Mouse (Mus musculus) natural killer cell, adult 2 months (primary cell): Measurements from ENCODE around the gene Myo16.

Experiments used
- DNase-seq, 2 experiments: peaks; one replicate each; pipeline ENCODE4 v3.0.0; 2022; ENCODE audit warnings: low spot score in 2 of 2

Myo16 gene

GRCm38 (mm10) chr8:10175976-10176375, 22.3 kb downstream of the Myo16 start:
- no peak for DNase-seq

GRCm38 (mm10) chr8:10177131-10177530, 23.4 kb downstream of the Myo16 start:
- no peak for DNase-seq

DNA sequence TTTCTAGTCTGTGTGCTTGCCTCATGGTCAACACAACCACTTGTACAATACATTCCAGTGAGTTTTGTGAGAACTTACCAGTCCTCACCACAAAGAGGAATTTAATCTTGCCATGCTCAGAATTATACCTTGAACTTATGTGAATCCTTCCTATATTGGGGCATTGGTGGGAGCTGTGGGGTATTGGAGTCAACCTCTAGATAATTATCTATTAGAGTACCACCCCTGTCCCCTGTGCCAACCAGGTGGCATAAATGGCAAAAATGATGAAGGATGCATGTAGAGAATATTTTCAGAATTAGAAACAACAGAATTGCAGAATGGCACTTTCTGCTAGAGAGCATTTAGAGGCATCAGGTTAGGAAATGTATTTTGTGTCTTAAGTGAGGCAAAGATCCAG, 25.3 kb downstream of the Myo16 start:
- DNase-seq, result no peak

DNA sequence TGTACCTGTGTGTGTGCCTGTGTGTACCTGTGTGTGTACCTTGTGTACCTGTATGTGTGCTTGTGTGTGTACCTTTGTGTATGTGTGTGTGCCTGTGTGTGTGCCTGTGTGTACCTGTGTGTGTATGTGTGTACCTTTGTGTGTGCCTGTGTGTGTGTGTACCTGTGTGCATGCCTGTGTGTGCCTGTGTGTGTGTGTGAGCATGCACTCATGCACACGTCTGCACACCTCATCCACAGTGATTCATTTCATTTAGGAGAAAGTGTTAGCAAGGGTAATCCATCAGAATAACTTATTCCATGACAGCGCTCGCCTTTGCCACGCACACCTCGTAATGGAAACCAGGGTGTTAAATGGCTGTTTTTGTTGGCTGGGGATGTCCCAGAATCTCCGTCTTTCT, 36.9 kb downstream of the Myo16 start:
- no peak for DNase-seq

GRCm38 (mm10) chr8:10198164-10198563, 44.5 kb downstream of the Myo16 start:
- no peak for DNase-seq

DNA sequence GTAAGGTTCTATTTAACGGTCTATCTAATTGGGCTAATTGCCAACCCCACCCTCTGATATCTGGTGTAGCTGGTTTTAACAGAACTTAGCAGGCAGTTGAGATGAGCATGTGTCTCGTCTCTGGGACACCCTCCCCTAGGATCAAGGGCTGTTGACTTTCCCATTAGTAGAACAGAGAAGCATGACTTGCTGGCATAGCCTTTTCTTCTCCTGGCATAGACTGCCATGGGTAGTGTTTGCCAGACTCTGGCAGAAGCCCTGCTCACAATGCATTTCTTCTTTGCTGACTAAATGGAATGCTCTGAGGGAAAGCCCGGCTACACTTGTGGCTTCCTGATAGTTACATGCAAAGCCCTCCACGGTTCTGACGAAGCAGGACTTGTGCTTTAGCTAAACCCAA, 45.6 kb downstream of the Myo16 start:
- DNase-seq, result no peak

DNA sequence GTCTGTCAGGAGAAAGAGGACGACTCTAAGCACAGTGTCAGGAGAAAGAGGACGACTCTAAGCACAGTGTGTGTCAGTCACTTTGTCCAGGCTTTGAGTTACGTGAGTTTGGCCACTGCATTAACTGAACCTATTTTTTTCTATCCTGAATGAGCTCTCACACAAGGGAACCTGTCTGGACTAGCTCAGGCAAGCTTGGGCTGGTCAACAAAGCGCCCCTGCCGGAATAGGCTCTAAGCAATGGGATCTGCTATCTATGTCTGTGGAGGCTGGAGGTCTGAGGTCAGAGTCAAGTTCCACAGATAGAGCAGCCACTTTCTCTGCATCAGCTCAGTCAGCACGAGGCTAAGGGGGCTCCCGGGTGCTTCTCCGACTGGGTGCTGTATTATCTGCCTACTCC, 46.3 kb downstream of the Myo16 start:
- no peak for DNase-seq

GRCm38 (mm10) chr8:10215023-10215422, 61.3 kb downstream of the Myo16 start:
- no peak for DNase-seq

- no peak for DNase-seq
Observed at GRCm38 (mm10) chr8:10219761-10220276, 66.1 kb downstream of the Myo16 start.

GRCm38 (mm10) chr8:10222770-10223169, 69.1 kb downstream of the Myo16 start:
- no peak for DNase-seq

DNA sequence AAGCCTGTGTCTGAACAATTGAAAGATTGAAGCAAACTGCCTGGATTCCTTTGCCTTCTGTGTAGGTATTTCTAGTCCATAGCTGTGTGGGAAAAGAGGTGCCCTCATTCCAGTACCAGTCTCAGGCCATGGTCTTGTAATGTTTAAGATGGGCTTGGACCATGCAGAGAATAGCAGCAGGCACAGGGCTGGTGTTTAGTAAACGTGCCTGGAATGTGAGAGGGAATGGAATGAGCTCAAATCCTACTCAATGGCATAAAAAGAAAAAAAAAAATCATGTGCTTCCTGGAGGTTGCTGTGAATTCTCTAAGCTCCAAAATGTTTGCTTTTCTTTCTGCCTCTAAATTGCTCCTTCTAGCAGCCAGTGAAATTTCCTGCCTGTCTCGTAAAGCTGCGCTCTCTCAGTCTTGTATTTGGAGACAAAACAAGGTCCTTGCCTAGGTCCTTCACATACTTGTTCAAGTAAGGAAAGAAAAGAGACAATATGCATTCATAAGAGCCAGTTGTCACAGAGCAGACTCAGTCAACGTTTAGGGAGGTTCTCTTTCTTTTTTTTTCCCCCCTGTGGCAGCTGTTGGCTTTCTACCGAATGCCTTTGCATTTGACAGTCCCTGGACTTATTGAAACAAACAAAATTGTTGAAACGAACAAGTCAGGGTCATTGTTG, 70.0 kb downstream of the Myo16 start:
- DNase-seq, result no peak

DNA sequence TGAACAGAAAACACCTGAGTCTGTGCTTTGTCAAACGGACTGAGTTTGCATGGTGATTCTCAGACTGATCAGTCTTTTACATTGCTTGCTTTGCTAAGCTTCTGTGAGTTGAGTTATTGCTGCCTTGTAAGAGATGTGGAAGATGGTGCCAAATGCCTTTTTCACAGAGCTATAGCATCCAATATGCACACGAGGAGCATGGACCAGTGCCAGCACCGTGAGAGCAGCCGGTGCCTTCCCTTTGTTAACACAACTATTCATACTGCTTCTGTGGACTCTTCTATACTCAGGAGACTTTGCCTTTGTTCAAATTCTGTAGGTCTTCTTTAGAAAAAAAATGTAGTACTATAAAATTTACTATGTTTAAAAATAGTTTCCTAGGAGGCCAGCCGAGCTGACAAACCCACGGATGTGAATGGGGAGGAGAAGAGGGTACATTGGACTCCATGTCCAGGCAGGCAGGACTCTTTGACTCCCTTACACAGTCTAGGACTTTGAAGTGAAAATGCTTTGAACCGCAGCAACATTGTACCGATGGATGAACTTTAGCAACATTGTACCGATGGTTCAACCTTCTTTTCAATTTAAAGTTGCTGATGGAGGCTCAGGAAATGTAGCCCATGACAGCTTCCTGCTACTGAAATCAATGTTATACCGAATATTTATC, 70.7 kb downstream of the Myo16 start:
- no peak for DNase-seq

DNA sequence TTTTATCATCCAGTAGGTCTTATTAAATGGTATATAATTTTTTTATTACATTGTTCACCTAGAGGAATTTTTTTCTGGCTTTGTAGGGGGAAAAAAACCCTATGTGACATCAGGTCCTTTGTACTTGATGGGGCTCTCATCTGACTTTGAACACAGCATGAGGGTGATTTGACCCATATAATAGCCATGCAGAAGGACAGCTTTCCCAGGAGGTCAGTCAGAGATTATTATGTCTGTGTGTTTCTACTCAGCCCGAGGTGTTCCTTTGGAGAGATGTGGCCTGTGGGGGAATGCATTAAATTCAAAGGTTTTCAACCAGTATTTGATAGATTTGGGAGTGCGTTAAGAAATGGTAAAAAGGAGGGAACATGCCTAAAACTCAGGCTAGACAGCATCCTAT, 71.3 kb downstream of the Myo16 start:
- DNase-seq, result no peak

DNA sequence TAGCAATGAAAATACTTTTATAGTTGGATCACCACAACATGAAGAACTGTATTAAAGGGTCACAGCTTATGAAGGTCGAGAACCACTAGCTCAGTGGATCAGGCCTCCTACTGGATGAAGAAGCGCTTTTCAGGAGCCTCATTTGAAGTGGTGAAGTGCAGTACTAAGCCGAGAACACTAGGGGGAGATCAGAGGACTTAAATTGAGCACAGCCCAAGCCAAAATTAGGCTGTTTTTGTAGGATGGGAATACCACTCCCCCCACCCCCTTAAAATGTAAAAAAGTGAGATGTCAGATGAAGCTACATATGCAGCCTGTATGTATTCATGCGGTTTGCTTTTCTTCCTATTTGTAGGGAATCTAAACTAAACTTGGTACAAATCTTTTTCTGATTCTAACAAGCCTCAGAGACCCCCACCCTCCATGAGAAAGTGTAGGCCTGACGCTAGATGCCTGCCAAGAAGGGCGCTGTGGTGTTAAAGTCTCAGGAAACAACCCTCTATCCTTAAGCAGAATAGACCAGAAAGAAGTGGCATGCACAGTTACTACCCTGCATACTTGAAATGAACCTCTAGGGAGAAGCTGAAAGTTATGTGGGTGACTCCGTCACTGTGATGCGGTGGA, 77.1 kb downstream of the Myo16 start:
- no peak for DNase-seq

DNA sequence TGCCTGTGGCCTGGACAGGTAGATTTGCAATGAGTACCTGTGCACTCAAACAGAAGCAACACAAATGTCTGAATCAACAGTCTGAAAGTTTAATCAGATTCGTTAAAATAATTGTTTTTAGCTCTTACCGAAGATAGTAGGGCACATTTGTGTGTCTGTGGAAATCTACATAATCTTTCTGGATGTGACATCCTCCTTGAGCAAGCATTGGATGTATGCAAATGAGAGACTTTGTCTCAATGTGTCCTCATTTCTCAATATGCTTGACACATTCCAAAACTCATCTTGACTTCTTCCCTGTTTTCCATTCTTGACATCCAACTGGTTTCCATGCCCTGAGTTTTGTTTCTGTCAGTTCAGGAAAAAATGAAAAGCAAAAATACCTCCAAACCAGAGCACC, 80.8 kb downstream of the Myo16 start:
- DNase-seq, result no peak

- DNase-seq, result no peak
Observed at GRCm38 (mm10) chr8:10243344-10243743, 89.6 kb downstream of the Myo16 start.

DNA sequence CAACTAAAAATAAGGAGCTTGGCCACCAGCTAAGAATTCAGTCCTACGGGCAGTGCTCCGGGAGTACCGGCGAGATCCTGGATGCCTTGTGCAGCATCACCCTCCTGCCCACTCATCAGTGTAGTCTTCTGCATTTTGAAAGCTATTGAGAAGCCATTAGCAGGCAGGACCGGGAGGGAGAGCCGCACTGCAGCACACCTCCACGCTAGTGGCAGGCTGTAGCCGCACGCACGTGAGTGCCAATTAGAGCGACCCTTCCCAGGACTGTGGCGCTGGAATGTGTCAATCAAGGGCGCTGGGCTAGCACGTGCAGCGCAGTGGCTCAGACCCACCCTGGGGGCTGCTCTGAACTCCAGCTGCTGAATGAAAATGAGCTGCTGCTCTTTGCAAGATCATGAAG, 95.4 kb downstream of the Myo16 start:
- DNase-seq, result no peak

GRCm38 (mm10) chr8:10255741-10256140, 102.0 kb downstream of the Myo16 start:
- DNase-seq, result no peak

- no peak for DNase-seq
Observed at GRCm38 (mm10) chr8:10256563-10256962, 102.9 kb downstream of the Myo16 start.

DNA sequence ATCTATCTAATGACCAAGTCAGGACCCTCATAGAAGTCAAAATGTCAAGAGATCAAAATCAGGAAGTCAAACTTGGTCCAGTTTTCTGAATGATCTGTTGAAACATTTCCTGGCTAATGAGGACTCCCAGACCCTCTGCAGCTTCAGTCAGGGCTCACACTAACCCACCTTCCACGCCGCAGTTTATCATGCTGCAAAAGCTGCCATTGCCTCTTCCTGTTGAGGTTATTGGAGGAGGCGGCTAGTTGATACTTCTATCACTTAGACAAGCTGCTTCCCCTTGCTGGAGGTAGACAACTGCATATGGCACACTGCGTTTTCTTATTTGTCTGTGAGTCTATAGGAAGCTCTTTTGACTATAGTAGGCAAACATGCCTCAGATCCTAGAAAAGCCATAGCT, 116.4 kb downstream of the Myo16 start:
- no peak for DNase-seq

- no peak for DNase-seq
Observed at GRCm38 (mm10) chr8:10292600-10292999, 138.9 kb downstream of the Myo16 start.

GRCm38 (mm10) chr8:10300797-10301196, 147.1 kb downstream of the Myo16 start:
- no peak for DNase-seq

GRCm38 (mm10) chr8:10303061-10303460, 149.3 kb downstream of the Myo16 start:
- DNase-seq, result no peak
